Mouse (Mus musculus): ENCODE data around the gene Midn. TPM values are rescaled to one million over a fixed set of nuclear protein-coding genes. Genes with fewer than 3 reads are reported as not detected.

The Midn gene
- polyA plus RNA-seq, 1 experiment from 2014 or later: 39.8 TPM

DNA sequence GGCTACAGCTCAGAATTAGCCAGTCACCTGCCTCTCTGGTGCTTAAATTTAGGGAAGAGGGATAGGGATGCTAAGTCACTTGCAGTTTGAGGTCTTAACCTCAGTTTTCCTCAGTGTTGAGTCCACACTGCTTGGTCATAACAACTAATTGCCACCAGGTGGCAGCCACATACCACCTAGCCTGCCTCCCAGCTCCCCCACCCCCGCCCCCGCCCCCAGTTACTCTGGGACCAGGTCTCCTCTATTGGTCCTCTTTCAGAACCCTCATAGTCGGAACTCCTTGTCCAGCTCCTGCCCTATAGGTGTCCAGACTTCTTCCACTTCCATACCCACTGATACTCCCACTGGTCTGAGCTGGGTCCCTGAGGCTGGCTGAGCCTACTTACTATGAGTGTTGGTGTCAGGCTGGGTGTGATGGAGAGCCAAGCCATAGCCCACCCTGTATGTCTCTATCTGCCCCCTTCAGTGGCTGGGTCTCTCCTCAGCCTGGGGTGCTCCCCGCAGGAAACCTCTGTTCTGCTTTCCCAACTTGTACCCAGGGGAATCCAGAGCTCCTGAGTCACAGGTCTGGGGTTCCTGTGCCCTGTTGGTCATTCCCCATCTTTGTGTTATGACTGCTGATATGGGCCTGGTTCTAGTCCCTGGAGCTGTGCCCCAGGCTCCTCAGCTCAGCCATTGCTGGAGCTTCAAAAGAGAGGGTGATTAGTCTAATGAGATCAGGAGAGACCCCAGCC is 27.6 kb downstream of the Midn start:
- Histone ChIP-seq H3K36me3 (ENCODE audit: control insufficient read depth, insufficient read depth, low read length) (peaks cover 14% of the 10 kb centered on the region), H3K4me1 (ENCODE audit: control insufficient read depth, insufficient read depth, low read length) (peaks cover 25% of the 10 kb centered on the region), H3K4me3 (ENCODE audit: low read depth, low read length) (0 out of 2 replicates have a peak overlapping the region, but pooled peaks have one; percentile 4), H3K4me2 (ENCODE audit: low read depth, low read length) (no peak overlapping the region), H3K27me3 (ENCODE audit: control insufficient read depth, insufficient read depth, low read length) (no peaks in the 10 kb centered on the region), H3K9me3 (ENCODE audit: control insufficient read depth, low read length) (no peaks in the 10 kb centered on the region), H3K9ac (replicated peaks; ENCODE audit: low read depth, low read length) (no peak overlapping the region), H3K27ac (ENCODE audit: low read depth, low read length) (no peak overlapping the region)
- no peak for ATAC-seq (ENCODE audit: low read depth)
- WGBS: 17% methylated on average over 4 of the region's 4 CpGs

DNA sequence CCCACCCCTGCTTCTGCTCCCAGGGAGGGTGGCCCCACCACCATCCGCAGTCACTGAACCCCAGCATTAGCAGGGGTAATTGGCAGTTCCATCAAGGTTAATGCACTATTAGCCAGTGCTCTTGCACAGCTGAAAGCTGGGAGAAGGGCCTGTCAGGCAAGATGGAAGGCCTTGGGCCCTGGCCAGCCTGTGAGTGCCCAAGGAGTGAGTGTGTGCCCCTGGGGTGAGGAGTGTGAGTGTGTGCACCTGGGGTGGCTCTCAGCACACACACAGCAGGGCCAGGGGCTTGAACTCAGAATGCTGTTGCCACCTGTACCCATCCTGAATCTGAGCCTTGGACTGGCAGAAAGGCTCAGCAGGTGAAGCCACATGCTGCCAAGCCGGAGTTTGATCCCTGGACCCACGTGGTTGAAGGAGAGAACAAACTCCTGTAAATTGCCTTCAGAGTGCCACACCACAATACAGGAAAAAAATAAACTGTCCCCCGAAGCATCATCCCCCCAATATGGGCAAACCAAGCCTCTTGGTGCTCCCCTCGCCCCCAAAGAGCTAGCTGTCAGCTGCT is 28.3 kb downstream of the Midn start:
- H3K27me3 ChIP-seq (ENCODE audit: control insufficient read depth, insufficient read depth, low read length): no peaks in the 10 kb centered on the region

DNA sequence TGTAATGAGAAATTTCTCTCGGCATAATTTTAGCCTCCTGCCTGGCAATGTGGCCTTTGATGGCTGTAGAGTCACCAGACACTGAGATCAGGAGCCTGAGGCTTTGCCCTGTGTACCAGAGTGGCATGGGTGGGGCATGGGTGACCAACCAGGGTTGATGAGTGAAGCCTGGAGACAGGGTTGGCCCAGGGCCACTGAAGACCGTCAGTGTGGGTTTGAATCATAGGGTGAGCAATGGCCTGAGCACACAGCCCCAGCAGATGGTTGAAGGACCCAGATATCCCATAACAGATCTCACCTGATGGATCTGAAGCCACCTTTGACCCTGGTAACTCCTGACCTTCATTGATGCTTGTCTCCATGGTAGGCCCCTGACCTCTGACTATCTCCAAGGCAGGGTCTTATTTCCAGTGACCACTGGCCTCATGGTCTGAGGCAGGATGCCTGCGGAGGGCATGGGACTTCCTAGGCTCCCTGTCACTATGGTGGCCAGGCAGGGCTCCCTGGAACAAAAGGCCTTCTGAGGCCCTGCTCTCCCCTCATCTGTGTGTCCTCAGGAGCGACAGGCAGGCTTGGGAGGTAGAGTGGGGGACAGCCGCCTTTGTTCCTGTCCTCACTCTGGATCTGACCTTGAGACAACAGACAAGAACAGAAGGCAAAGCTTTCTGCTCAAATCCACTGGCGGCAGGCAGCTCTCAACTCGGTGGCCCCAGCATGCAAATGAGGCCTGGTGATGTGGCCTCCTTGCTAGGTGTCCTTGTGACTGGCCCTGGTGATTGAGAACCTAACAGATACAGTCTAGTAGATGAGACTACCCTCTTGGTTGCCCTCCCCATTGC is 29.6 kb downstream of the Midn start:
- no peaks in the 10 kb centered on the region for H3K27me3 ChIP-seq (ENCODE audit: control insufficient read depth, insufficient read depth, low read length)
- no peaks in the 10 kb centered on the region for H3K36me3 ChIP-seq (ENCODE audit: control insufficient read depth, insufficient read depth, low read length)
- H3K4me1 ChIP-seq (ENCODE audit: control insufficient read depth, insufficient read depth, low read length): peaks cover 25% of the 10 kb centered on the region
- no peak overlapping the region for H3K4me3 ChIP-seq (ENCODE audit: low read depth, low read length)
- ATAC-seq (ENCODE audit: low read depth): no peak
- no peak overlapping the region for H3K4me2 ChIP-seq (ENCODE audit: low read depth, low read length)
- WGBS: 63% methylated on average over 7 of the region's 7 CpGs
- H3K9ac ChIP-seq (replicated peaks; ENCODE audit: low read depth, low read length): no peak overlapping the region
- no peaks in the 10 kb centered on the region for H3K9me3 ChIP-seq (ENCODE audit: control insufficient read depth, low read length)
- no peak overlapping the region for H3K27ac ChIP-seq (ENCODE audit: low read depth, low read length)

More for the DNA sequence above, 28.3 kb downstream of the Midn start:
- H3K9me3 ChIP-seq (ENCODE audit: control insufficient read depth, low read length): no peaks in the 10 kb centered on the region
- H3K4me3 ChIP-seq (ENCODE audit: low read depth, low read length): 0 out of 2 replicates have a peak overlapping the region, but pooled peaks have one; percentile 4
- no peak overlapping the region for H3K27ac ChIP-seq (ENCODE audit: low read depth, low read length)
- no peak for ATAC-seq (ENCODE audit: low read depth)
- H3K9ac ChIP-seq (replicated peaks; ENCODE audit: low read depth, low read length): no peak overlapping the region
- H3K4me1 ChIP-seq (ENCODE audit: control insufficient read depth, insufficient read depth, low read length): peaks cover 31% of the 10 kb centered on the region
- H3K36me3 ChIP-seq (ENCODE audit: control insufficient read depth, insufficient read depth, low read length): peaks cover 10% of the 10 kb centered on the region
- H3K4me2 ChIP-seq (ENCODE audit: low read depth, low read length): no peak overlapping the region
- 85% methylated on average over 5 of the region's 5 CpGs for whole genome bisulfite sequencing

- Histone ChIP-seq H3K36me3 (ENCODE audit: control insufficient read depth, insufficient read depth, low read length) (peaks cover 3% of the 10 kb centered on the region; the same call in 1 of the 2 replicates), H3K4me3 (ENCODE audit: low read depth, low read length) (peak within 1 kb of the TSS; percentile 73), H3K4me1 (ENCODE audit: control insufficient read depth, insufficient read depth, low read length) (peaks cover 24% of the 10 kb centered on the region), H3K4me2 (ENCODE audit: low read depth, low read length) (peak within 1 kb of the TSS; percentile 91), H3K9ac (replicated peaks; ENCODE audit: low read depth, low read length) (peak within 1 kb of the TSS; percentile 97), H3K27ac (ENCODE audit: low read depth, low read length) (peak within 1 kb of the TSS; percentile 79), H3K9me3 (ENCODE audit: control insufficient read depth, low read length) (no peaks in the 10 kb centered on the region), H3K27me3 (ENCODE audit: control insufficient read depth, insufficient read depth, low read length) (no peaks in the 10 kb centered on the region)
- ATAC-seq (ENCODE audit: low read depth): peak; percentile 69
- 1% methylated on average over 79 of the region's 106 CpGs for WGBS
These were observed 31.3 kb downstream of the Midn start, which contains the start of gene Efna2 for GRCm38 (mm10) chr10:80179068-80180051. Efna2 (plus strand) TSS chr10:80179482.

GRCm38 (mm10) chr10:80180288-80180687 is 32.2 kb downstream of the Midn start:
- 48% methylated on average over 6 of the region's 6 CpGs for WGBS
- H3K27ac ChIP-seq (ENCODE audit: low read depth, low read length): no peak overlapping the region
- peak overlapping the region; percentile 91 for H3K4me2 ChIP-seq (ENCODE audit: low read depth, low read length)

DNA sequence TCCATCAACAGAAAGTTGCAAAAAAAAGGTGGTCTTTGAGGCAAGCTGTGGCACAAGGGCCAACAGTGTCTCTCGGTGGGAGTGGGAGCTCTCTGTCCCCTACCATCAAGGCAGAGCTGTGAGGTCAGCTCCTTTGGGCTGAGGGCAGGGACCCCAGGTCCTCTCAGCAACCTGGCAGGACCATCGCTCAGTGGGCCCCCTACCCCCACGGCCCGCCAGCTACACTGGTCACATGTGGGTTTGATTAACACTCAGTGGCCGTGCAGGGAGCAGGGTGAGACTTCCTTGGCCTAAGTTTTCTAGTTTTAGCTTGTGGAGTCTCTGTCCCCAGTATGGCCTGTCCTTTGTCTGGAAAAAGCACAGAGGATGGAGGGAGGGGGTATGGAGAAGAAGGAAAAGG is 32.8 kb downstream of the Midn start:
- 42% methylated on average over 5 of the region's 5 CpGs for WGBS
- no peak for ATAC-seq (ENCODE audit: low read depth)
- Histone ChIP-seq H3K4me3 (ENCODE audit: low read depth, low read length) (peak overlapping the region; percentile 73), H3K36me3 (ENCODE audit: control insufficient read depth, insufficient read depth, low read length) (peaks cover 3% of the 10 kb centered on the region; the same call in 1 of the 2 replicates), H3K4me2 (ENCODE audit: low read depth, low read length) (peak overlapping the region; percentile 91), H3K27ac (ENCODE audit: low read depth, low read length) (no peak overlapping the region), H3K27me3 (ENCODE audit: control insufficient read depth, insufficient read depth, low read length) (no peaks in the 10 kb centered on the region), H3K9me3 (ENCODE audit: control insufficient read depth, low read length) (no peaks in the 10 kb centered on the region), H3K9ac (replicated peaks; ENCODE audit: low read depth, low read length) (peak overlapping the region; percentile 97), H3K4me1 (ENCODE audit: control insufficient read depth, insufficient read depth, low read length) (peaks cover 24% of the 10 kb centered on the region)

More at GRCm38 (mm10) chr10:80180288-80180687, 32.2 kb downstream of the Midn start:
- no peaks in the 10 kb centered on the region for H3K9me3 ChIP-seq (ENCODE audit: control insufficient read depth, low read length)
- no peaks in the 10 kb centered on the region for H3K27me3 ChIP-seq (ENCODE audit: control insufficient read depth, insufficient read depth, low read length)
- peaks cover 24% of the 10 kb centered on the region for H3K4me1 ChIP-seq (ENCODE audit: control insufficient read depth, insufficient read depth, low read length)
- H3K4me3 ChIP-seq (ENCODE audit: low read depth, low read length): peak overlapping the region; percentile 73
- H3K36me3 ChIP-seq (ENCODE audit: control insufficient read depth, insufficient read depth, low read length): peaks cover 3% of the 10 kb centered on the region; the same call in 1 of the 2 replicates
- H3K9ac ChIP-seq (replicated peaks; ENCODE audit: low read depth, low read length): peak overlapping the region; percentile 97
- no peak for ATAC-seq (ENCODE audit: low read depth)

DNA sequence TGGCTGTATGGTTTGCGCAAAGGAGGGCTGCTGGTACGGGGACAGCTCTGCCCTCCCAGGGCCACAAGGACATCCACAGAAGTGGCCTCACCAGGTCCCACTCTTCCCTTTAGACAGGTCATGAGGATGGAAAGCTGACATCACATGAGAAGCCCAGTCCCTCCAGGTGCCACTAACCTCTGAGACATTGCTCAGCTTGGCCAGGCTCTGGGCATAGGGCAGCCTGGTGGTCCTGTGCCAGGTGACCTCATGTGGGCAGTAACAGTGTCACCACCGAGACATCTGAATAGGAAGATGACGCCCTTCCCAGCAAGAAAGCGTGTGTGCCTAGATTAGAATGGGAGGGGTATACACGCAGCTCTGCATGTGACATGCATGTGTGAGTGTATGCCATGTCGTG is 34.5 kb downstream of the Midn start:
- peaks cover 11% of the 10 kb centered on the region for H3K36me3 ChIP-seq (ENCODE audit: control insufficient read depth, insufficient read depth, low read length)
- 94% methylated on average over 7 of the region's 7 CpGs for WGBS
- ATAC-seq (ENCODE audit: low read depth): no peak
- H3K4me2 ChIP-seq (ENCODE audit: low read depth, low read length): no peak overlapping the region
- no peak overlapping the region for H3K27ac ChIP-seq (ENCODE audit: low read depth, low read length)
- H3K9ac ChIP-seq (replicated peaks; ENCODE audit: low read depth, low read length): no peak overlapping the region
- H3K4me3 ChIP-seq (ENCODE audit: low read depth, low read length): no peak overlapping the region
- H3K4me1 ChIP-seq (ENCODE audit: control insufficient read depth, insufficient read depth, low read length): peaks cover 24% of the 10 kb centered on the region
- no peaks in the 10 kb centered on the region for H3K9me3 ChIP-seq (ENCODE audit: control insufficient read depth, low read length)
- H3K27me3 ChIP-seq (ENCODE audit: control insufficient read depth, insufficient read depth, low read length): no peaks in the 10 kb centered on the region

DNA sequence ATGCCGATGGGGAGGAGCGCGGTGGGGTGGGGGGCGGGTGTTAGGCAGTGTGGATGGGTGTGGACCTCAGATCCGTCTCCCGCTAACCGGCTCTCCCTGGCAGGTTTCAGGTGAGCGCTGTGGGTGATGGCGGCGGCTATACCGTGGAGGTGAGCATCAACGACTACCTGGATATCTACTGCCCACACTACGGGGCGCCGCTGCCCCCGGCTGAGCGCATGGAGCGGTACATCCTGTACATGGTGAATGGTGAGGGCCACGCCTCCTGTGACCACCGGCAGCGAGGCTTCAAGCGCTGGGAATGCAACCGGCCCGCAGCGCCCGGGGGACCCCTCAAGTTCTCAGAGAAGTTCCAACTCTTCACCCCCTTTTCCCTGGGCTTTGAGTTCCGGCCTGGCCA is 38.6 kb downstream of the Midn start:
- Histone ChIP-seq H3K4me1 (ENCODE audit: control insufficient read depth, insufficient read depth, low read length) (peaks cover 16% of the 10 kb centered on the region), H3K9me3 (ENCODE audit: control insufficient read depth, low read length) (no peaks in the 10 kb centered on the region), H3K36me3 (ENCODE audit: control insufficient read depth, insufficient read depth, low read length) (peaks cover 25% of the 10 kb centered on the region), H3K9ac (replicated peaks; ENCODE audit: low read depth, low read length) (no peak overlapping the region), H3K27ac (ENCODE audit: low read depth, low read length) (no peak overlapping the region), H3K4me2 (ENCODE audit: low read depth, low read length) (no peak overlapping the region), H3K27me3 (ENCODE audit: control insufficient read depth, insufficient read depth, low read length) (no peaks in the 10 kb centered on the region), H3K4me3 (ENCODE audit: low read depth, low read length) (no peak overlapping the region)
- no peak for ATAC-seq (ENCODE audit: low read depth)
- 32% methylated on average over 26 of the region's 27 CpGs for WGBS

All from neural tube, embryonic 14.5 days (tissue).